Mouse (Mus musculus) ES-Bruce4 (cell line): ENCODE measurements at regions not wholly inside any gene's neighbourhood (a gene's known extent, or its start where the extent isn't known, plus 50 kb on each side); places are given as distances from the start of the nearest gene placed in this dataset.

Experiments
- H3K27ac ChIP-seq: 2 replicates; pipeline ENCODE4 v1.5.1; 2012; ENCODE audit warnings: low read length, inconsistent platforms; ENCODE audit not compliant: insufficient read depth
- H3K27me3 ChIP-seq: 2 replicates; pipeline ENCODE4 v1.6.1; 2012; ENCODE audit warnings: mild to moderate bottlenecking, low read length, inconsistent platforms; ENCODE audit not compliant: control insufficient read depth, poor library complexity, insufficient read depth, severe bottlenecking
- H3K36me3 ChIP-seq: 2 replicates; pipeline ENCODE4 v1.6.1; 2012; ENCODE audit warnings: inconsistent platforms, mild to moderate bottlenecking, low read length, moderate library complexity; ENCODE audit not compliant: control insufficient read depth, poor library complexity, insufficient read depth, severe bottlenecking
- H3K4me1 ChIP-seq: one replicate; pipeline ENCODE4 v1.8.1; 2011; ENCODE audit warnings: low read length; ENCODE audit not compliant: control insufficient read depth, insufficient read depth
- H3K4me3 ChIP-seq: 2 replicates; pipeline ENCODE4 v1.5.1; 2011; ENCODE audit warnings: low read depth, mild to moderate bottlenecking, low read length
- H3K9ac ChIP-seq: 2 replicates; pipeline ENCODE4 v1.6.1; 2012; ENCODE audit warnings: low read depth, mild to moderate bottlenecking, inconsistent platforms; ENCODE audit not compliant: poor library complexity, severe bottlenecking
- H3K9me3 ChIP-seq: replicated peaks from 2 replicates; pipeline ENCODE4 v1.6.1; 2012; ENCODE audit warnings: mild to moderate bottlenecking, low read length, inconsistent platforms; ENCODE audit not compliant: control insufficient read depth, poor library complexity, insufficient read depth, severe bottlenecking
- CTCF ChIP-seq: IDR thresholded peaks from one replicate; pipeline ENCODE4 v1.8.1; 2011; ENCODE audit warnings: low read depth, low read length
- EP300 ChIP-seq: IDR thresholded peaks from 2 replicates; pipeline ENCODE4 v1.6.1; 2011; ENCODE audit warnings: low read depth, low read length; ENCODE audit not compliant: insufficient read depth
- POLR2A ChIP-seq: IDR thresholded peaks from one replicate; pipeline ENCODE4 v1.8.1; 2011; ENCODE audit warnings: low read length; ENCODE audit not compliant: insufficient read depth

DNA sequence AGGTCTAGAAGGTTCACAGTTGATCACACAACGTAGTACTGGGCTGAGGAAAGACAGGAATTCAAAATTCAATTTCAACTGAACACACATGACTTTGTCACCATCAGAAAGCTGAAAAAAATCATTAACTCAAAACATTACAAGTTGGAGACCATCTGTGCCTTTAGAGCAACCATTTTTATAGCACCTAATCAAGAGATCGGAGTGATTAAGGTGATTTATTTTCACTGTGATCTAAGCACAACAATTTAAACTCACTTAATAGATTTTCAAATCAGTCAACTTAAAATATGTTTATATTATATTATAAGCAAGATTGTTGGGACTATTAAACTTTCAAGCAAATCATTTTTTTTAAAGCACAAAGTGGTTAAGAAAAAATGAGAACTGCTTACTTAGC, 165.7 kb downstream of the Tgfb2 start:
- no peak overlapping the region for H3K9ac ChIP-seq
- no peaks in the 10 kb centered on the region for H3K36me3 ChIP-seq
- no peaks in the 10 kb centered on the region for H3K4me1 ChIP-seq
- no peak overlapping the region for H3K27ac ChIP-seq
- H3K4me3 ChIP-seq = no peak overlapping the region
- no peak for TF ChIP-seq CTCF
- no peak for TF ChIP-seq POLR2A
- no peak for TF ChIP-seq EP300
- H3K27me3 ChIP-seq = no peaks in the 10 kb centered on the region
- H3K9me3 ChIP-seq = no peaks in the 10 kb centered on the region

GRCm38 (mm10) chr1:186538233-186538632, 167.6 kb downstream of the Tgfb2 start:
- Histone ChIP-seq H3K27me3 (no peaks in the 10 kb centered on the region), H3K9ac (no peak overlapping the region), H3K36me3 (no peaks in the 10 kb centered on the region), H3K9me3 (no peaks in the 10 kb centered on the region), H3K4me3 (no peak overlapping the region), H3K27ac (no peak overlapping the region), H3K4me1 (no peaks in the 10 kb centered on the region)
- TF ChIP-seq CTCF (no peak), EP300 (no peak), POLR2A (no peak)

- Histone ChIP-seq H3K27ac (no peak overlapping the region), H3K4me1 (peaks cover 9% of the 10 kb centered on the region), H3K9ac (no peak overlapping the region), H3K27me3 (no peaks in the 10 kb centered on the region), H3K9me3 (no peaks in the 10 kb centered on the region), H3K36me3 (no peaks in the 10 kb centered on the region), H3K4me3 (no peak overlapping the region)
- no peak for TF ChIP-seq EP300
Measured at GRCm38 (mm10) chr1:186515976-186516375, 189.8 kb downstream of the Tgfb2 start.

DNA sequence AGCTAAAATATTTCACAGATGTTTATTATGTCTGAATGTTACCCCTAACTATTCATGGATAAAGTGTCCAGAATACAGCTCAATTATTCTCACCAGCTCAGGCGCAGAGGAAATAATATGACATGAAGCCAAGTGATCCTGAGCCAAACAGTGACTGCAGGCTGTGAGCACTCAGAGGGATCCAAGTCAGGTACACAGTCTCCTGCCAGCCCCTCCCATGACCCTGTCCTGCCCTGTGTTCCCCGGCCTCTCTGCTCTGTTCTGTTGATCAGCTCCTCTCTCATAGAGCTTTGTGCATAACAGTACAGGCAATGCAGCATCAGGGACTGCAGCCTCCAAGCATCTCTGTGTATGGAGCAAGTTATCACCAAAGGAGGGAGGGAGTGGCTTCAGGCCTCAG, 190.7 kb downstream of the Tgfb2 start:
- peaks cover 9% of the 10 kb centered on the region for H3K4me1 ChIP-seq
- no peak overlapping the region for H3K27ac ChIP-seq
- H3K36me3 ChIP-seq = no peaks in the 10 kb centered on the region
- H3K27me3 ChIP-seq = no peaks in the 10 kb centered on the region
- H3K9ac ChIP-seq = no peak overlapping the region
- H3K4me3 ChIP-seq = no peak overlapping the region
- H3K9me3 ChIP-seq = no peaks in the 10 kb centered on the region
- TF ChIP-seq EP300 (no peak), POLR2A (no peak), CTCF (no peak)

- Histone ChIP-seq H3K27ac (peak overlapping the region; percentile 87), H3K36me3 (no peaks in the 10 kb centered on the region), H3K4me3 (no peak overlapping the region), H3K9ac (no peak overlapping the region), H3K9me3 (no peaks in the 10 kb centered on the region), H3K4me1 (peaks cover 9% of the 10 kb centered on the region), H3K27me3 (no peaks in the 10 kb centered on the region)
- peak; percentile 98 for TF ChIP-seq EP300
- TF ChIP-seq POLR2A = no peak
- no peak for TF ChIP-seq CTCF
Measured at GRCm38 (mm10) chr1:186513861-186514260, 191.9 kb downstream of the Tgfb2 start.

- peak overlapping the region; percentile 15; the same call in 1 of the 2 replicates for H3K27ac ChIP-seq
- H3K9me3 ChIP-seq = no peaks in the 10 kb centered on the region
- no peak overlapping the region for H3K9ac ChIP-seq
- H3K4me3 ChIP-seq = no peak overlapping the region
- TF ChIP-seq EP300 (peak; percentile 100), POLR2A (no peak)
- peaks cover 9% of the 10 kb centered on the region for H3K4me1 ChIP-seq
- no peaks in the 10 kb centered on the region for H3K36me3 ChIP-seq
- no peaks in the 10 kb centered on the region for H3K27me3 ChIP-seq
Measured at GRCm38 (mm10) chr1:186510531-186510930, 195.3 kb downstream of the Tgfb2 start.
